Mouse (Mus musculus): ENCODE results near the gene Tmem268.

GRCm38 (mm10) chr4:63633181-63633580 is 74.6 kb downstream of the Tmem268 start:
- TF ChIP-seq POLR2A (IDR thresholded peaks at IDR 0.05; ENCODE audit: borderline replicate concordance, low read depth, low read length) (no peak), CTCF (IDR thresholded peaks at IDR 0.05; ENCODE audit: low read depth, low read length) (no peak)
